8 mouse cellular contexts compared by ENCODE assay signal in genomic region chr10:77902894-77903715, GRCm38 (mm10). TPM values are rescaled to one million over a fixed set of nuclear protein-coding genes. Genes with fewer than 3 reads are reported as not detected.
DNase-seq lines count a peak whose midpoint lies in the region; ATAC-seq and TF ChIP-seq lines count a peak whose summit lies in the region.

No protein-coding gene starts in this region.

- H3K36me3 ChIP-seq in heart, embryonic 15.5 days: no peaks in the 10 kb centered on the region

- WGBS in heart, embryonic 15.5 days: 8% methylated on average over 35 of the region's 35 CpGs
- WGBS in lung, adult 2 months: 4% methylated on average over 35 of the region's 35 CpGs
- WGBS in olfactory bulb, adult 2 months: 3% methylated on average over 35 of the region's 35 CpGs

- peak overlapping the region; percentile 64 for H3K4me3 ChIP-seq in heart, embryonic 15.5 days
- H3K4me3 ChIP-seq in lung, adult 2 months (replicated peaks; ENCODE audit: extremely low read depth, low read depth, low read length): peak overlapping the region; percentile 57
- H3K4me3 ChIP-seq in olfactory bulb, adult 2 months (ENCODE audit: insufficient read depth, low read depth, low read length): peak overlapping the region; percentile 53

- peaks cover 14% of the 10 kb centered on the region for H3K4me1 ChIP-seq in heart, embryonic 15.5 days (replicated peaks)
- peaks cover 7% of the 10 kb centered on the region for H3K4me1 ChIP-seq in lung, adult 2 months (ENCODE audit: control insufficient read depth, insufficient read depth, low read length)
- H3K4me1 ChIP-seq in olfactory bulb, adult 2 months (ENCODE audit: control insufficient read depth, insufficient read depth, low read length): peaks cover 14% of the 10 kb centered on the region

- no peak for TF ChIP-seq POLR2A in lung, adult 2 months (IDR thresholded peaks at IDR 0.05; ENCODE audit: borderline replicate concordance, extremely low read depth, low read depth, low read length)
- TF ChIP-seq POLR2A in olfactory bulb, adult 2 months (IDR thresholded peaks at IDR 0.05; ENCODE audit: insufficient read depth, low read depth, low read length): no peak

- DNase-seq in CD4-positive helper T cell, adult 2 months (ENCODE audit: low read depth, low spot score): peak; percentile 65
- peak; percentile 42 for DNase-seq in adrenal gland, adult 2 months
- peak; percentile 56 for DNase-seq in embryo, embryonic 11.5 days (ENCODE audit: low read depth, low spot score)
- DNase-seq in layer of hippocampus, adult 9-11 months: peak; percentile 69
- DNase-seq in lung, adult 2 months: no peak
- DNase-seq in spleen, postnatal 4 days (ENCODE audit: low spot score in 2 of 2): no peak

- peak; percentile 60 for ATAC-seq in heart, embryonic 15.5 days (replicated peaks; ENCODE audit: insufficient number of reproducible peaks, insufficient read depth, low FRiP score, low read depth)

- H3K27ac ChIP-seq in heart, embryonic 15.5 days: no peak overlapping the region
- no peak overlapping the region for H3K27ac ChIP-seq in olfactory bulb, adult 2 months (ENCODE audit: insufficient read depth, low read depth, low read length)

- H3K4me2 ChIP-seq in heart, embryonic 15.5 days: peak overlapping the region; percentile 97

- no peaks in the 10 kb centered on the region for H3K9me3 ChIP-seq in heart, embryonic 15.5 days (replicated peaks)

- peaks cover 17% of the 10 kb centered on the region for H3K27me3 ChIP-seq in heart, embryonic 15.5 days

- H3K9ac ChIP-seq in heart, embryonic 15.5 days: no peak overlapping the region

- no peak for TF ChIP-seq CTCF in lung, adult 2 months (IDR thresholded peaks at IDR 0.05; ENCODE audit: insufficient read depth, low read length)
- no peak for TF ChIP-seq CTCF in olfactory bulb, adult 2 months (IDR thresholded peaks at IDR 0.05; ENCODE audit: insufficient read depth, low read depth, low read length)

RNA-seq across cellular contexts. Expression of gene Lrrc3, which starts 0.8 kb away (rescaled TPM):
- total RNA-seq in adrenal gland, adult 2 months (2021): 1 to 10 TPM; 5.2 to 8.1 TPM
- 4.1 and 6.3 TPM in 2 replicates for polyA plus RNA-seq in adrenal gland, adult 2 months (2012; rRNA removed)
- polyA plus RNA-seq in heart, embryonic 15.5 days (2015; fragmentation: Nextera tagmentation; extraction: Ambion mirVana): 1.1 and 2.2 TPM in 2 replicates
- polyA plus RNA-seq in lung, adult 2 months (2012; rRNA removed): 0.77 and 0.93 TPM in 2 replicates
- polyA plus RNA-seq in olfactory bulb, adult 2 months (2012; ENCODE audit: insufficient read depth, insufficient read length, low replicate concordance, missing spikeins): not detected in 2 replicates

RNA-seq across cellular contexts. Expression of gene Gm3285, which starts 41.3 kb away (rescaled TPM):
- total RNA-seq in adrenal gland, adult 2 months (2021): not detected
- not detected in 2 replicates for polyA plus RNA-seq in adrenal gland, adult 2 months (2012; rRNA removed)
- polyA plus RNA-seq in heart, embryonic 15.5 days (2015; fragmentation: Nextera tagmentation; extraction: Ambion mirVana): not detected in 2 replicates
- polyA plus RNA-seq in lung, adult 2 months (2012; rRNA removed): not detected in 2 replicates
- not detected in 2 replicates for polyA plus RNA-seq in olfactory bulb, adult 2 months (2012; ENCODE audit: insufficient read depth, insufficient read length, low replicate concordance, missing spikeins)

RNA-seq across cellular contexts. Expression of gene Gm10318, which starts 50.4 kb away (rescaled TPM):
- not detected for total RNA-seq in adrenal gland, adult 2 months (2021)
- not detected in 2 replicates for polyA plus RNA-seq in adrenal gland, adult 2 months (2012; rRNA removed)
- polyA plus RNA-seq in heart, embryonic 15.5 days (2015; fragmentation: Nextera tagmentation; extraction: Ambion mirVana): not detected in 2 replicates
- polyA plus RNA-seq in lung, adult 2 months (2012; rRNA removed): not detected in 2 replicates
- not detected in 2 replicates for polyA plus RNA-seq in olfactory bulb, adult 2 months (2012; ENCODE audit: insufficient read depth, insufficient read length, low replicate concordance, missing spikeins)

RNA-seq across cellular contexts. Expression of gene Gm36176, which starts 56.5 kb away (rescaled TPM):
- not detected for total RNA-seq in adrenal gland, adult 2 months (2021)
- polyA plus RNA-seq in adrenal gland, adult 2 months (2012; rRNA removed): not detected in 2 replicates
- polyA plus RNA-seq in heart, embryonic 15.5 days (2015; fragmentation: Nextera tagmentation; extraction: Ambion mirVana): not detected in 2 replicates
- polyA plus RNA-seq in lung, adult 2 months (2012; rRNA removed): not detected in 2 replicates
- not detected in 2 replicates for polyA plus RNA-seq in olfactory bulb, adult 2 months (2012; ENCODE audit: insufficient read depth, insufficient read length, low replicate concordance, missing spikeins)

Comparison
In these comparisons a context has a peak if more than half of its experiments do, and no peak if none do; other contexts are left out.
1. DNase-seq: peak in CD4-positive helper T cell, adult 2 months (single experiment), adrenal gland, adult 2 months (single experiment), embryo, embryonic 11.5 days (single experiment) and layer of hippocampus, adult 9-11 months (single experiment); none in lung, adult 2 months (single experiment) and spleen, postnatal 4 days (0 of 2).
2. Peak in every context shown above with its lines, with median percentiles within 50 percentile points of each other: H3K4me3 ChIP-seq.